Mouse (Mus musculus) CH12.LX (cell line): ENCODE results near the gene Mypop. TPM values are rescaled to one million over a fixed set of nuclear protein-coding genes. Genes with fewer than 3 reads are reported as not detected.
A peak's percentile ranks its signal among the peaks of the same experiment; 100 is the strongest.

Experiments used
- DNase-seq: peaks from one replicate; pipeline ENCODE4 v3.0.0-alpha.2; 2013; ENCODE audit errors: extremely low read depth
- H3K27ac ChIP-seq: 2 replicates; pipeline ENCODE4 v1.5.1; 2012; ENCODE audit warnings: low read depth, mild to moderate bottlenecking, control low read depth, moderate library complexity; ENCODE audit not compliant: insufficient read depth
- H3K27me3 ChIP-seq: replicated peaks from 2 replicates; pipeline ENCODE3; 2012; ENCODE audit warnings: inconsistent platforms
- H3K36me3 ChIP-seq, 2 experiments: replicated peaks in 1 of 2; 2 replicates each; pipeline versions ENCODE3 to v1.6.1; 2012; ENCODE audit warnings: inconsistent platforms in 1 of 2, low read length in 1 of 2, mild to moderate bottlenecking in 1 of 2, mixed read lengths in 1 of 2, moderate library complexity in 1 of 2; ENCODE audit not compliant: control insufficient read depth in 1 of 2, insufficient read depth in 1 of 2
- H3K4me1 ChIP-seq, 2 experiments: 2 replicates each; pipeline ENCODE4 v1.6.1; 2012; ENCODE audit warnings: inconsistent platforms in 1 of 2, moderate library complexity in 1 of 2; ENCODE audit not compliant: insufficient read depth in 2 of 2, control insufficient read depth in 1 of 2
- H3K4me2 ChIP-seq: 2 replicates; pipeline ENCODE4 v1.6.1; 2012; ENCODE audit warnings: low read depth, mild to moderate bottlenecking, control low read depth; ENCODE audit not compliant: poor library complexity, insufficient read depth, severe bottlenecking
- H3K4me3 ChIP-seq, 3 experiments: fragments of 150-350 bp in 1 of 3; sonication (generic) in 1 of 3; replicated peaks in 1 of 3; 2 replicates each; pipeline versions ENCODE3 to v1.5.1; 2011 to 2012; ENCODE audit warnings: low read depth in 2 of 3, low read length in 2 of 3, mild to moderate bottlenecking in 2 of 3, moderate library complexity in 2 of 3, control low read depth in 1 of 3, improper control_type of control experiment in 1 of 3, inconsistent platforms in 1 of 3, mixed read lengths in 1 of 3; ENCODE audit not compliant: poor library complexity in 1 of 3
- H3K79me2 ChIP-seq: replicated peaks from 2 replicates; pipeline ENCODE4 v1.6.1; 2012; ENCODE audit warnings: mild to moderate bottlenecking, moderate library complexity; ENCODE audit not compliant: control insufficient read depth, poor library complexity, insufficient read depth, severe bottlenecking; ENCODE audit errors: extremely low read depth
- H3K9ac ChIP-seq: 2 replicates; pipeline ENCODE4 v1.6.1; 2012; ENCODE audit warnings: low read depth, mild to moderate bottlenecking, control low read depth, moderate library complexity; ENCODE audit not compliant: insufficient read depth
- H3K9me3 ChIP-seq: replicated peaks from 2 replicates; pipeline ENCODE3; 2012; ENCODE audit warnings: low read length, inconsistent platforms, mixed read lengths
- BHLHE40 ChIP-seq: IDR thresholded peaks from 2 replicates; pipeline ENCODE4 v1.6.1; 2011; ENCODE audit warnings: mild to moderate bottlenecking, low read depth, low read length, improper control_type of control experiment
- CHD2 ChIP-seq: IDR thresholded peaks from 2 replicates; pipeline ENCODE4 v1.6.1; 2011; ENCODE audit warnings: low read length, improper control_type of control experiment
- CTCF ChIP-seq, 2 experiments: IDR thresholded peaks in 1 of 2; conservative IDR thresholded peaks in 1 of 2; 2 replicates each; pipeline ENCODE4 v1.5.1; 2011 to 2012; ENCODE audit warnings: low read depth in 2 of 2, low read length in 2 of 2, improper control_type of control experiment in 1 of 2, inconsistent platforms in 1 of 2, mild to moderate bottlenecking in 1 of 2, moderate library complexity in 1 of 2
- E2F4 ChIP-seq: IDR thresholded peaks from 2 replicates; pipeline ENCODE4 v1.6.1; 2011; ENCODE audit warnings: low read depth, low read length, improper control_type of control experiment; ENCODE audit not compliant: insufficient replicate concordance
- ELF1 ChIP-seq: IDR thresholded peaks from 2 replicates; pipeline ENCODE4 v1.6.1; 2014; ENCODE audit warnings: low read depth, mild to moderate bottlenecking, inconsistent platforms, low read length, improper control_type of control experiment
- ETS1 ChIP-seq: conservative IDR thresholded peaks from 2 replicates; pipeline ENCODE4 v1.6.1; 2012; ENCODE audit warnings: low read depth, mild to moderate bottlenecking, inconsistent platforms, low read length, improper control_type of control experiment, moderate library complexity
- GABPA ChIP-seq: IDR thresholded peaks from 2 replicates; pipeline ENCODE4 v1.6.1; 2012; ENCODE audit warnings: low read depth, low read length, improper control_type of control experiment, inconsistent platforms; ENCODE audit not compliant: insufficient replicate concordance
- MAX ChIP-seq: IDR thresholded peaks from 2 replicates; pipeline ENCODE4 v1.6.1; 2011; ENCODE audit warnings: low read length, improper control_type of control experiment
- MAZ ChIP-seq: IDR thresholded peaks from 2 replicates; pipeline ENCODE4 v1.6.1; 2012; ENCODE audit warnings: low read depth, mild to moderate bottlenecking, inconsistent platforms, low read length, improper control_type of control experiment, moderate library complexity
- NELFE ChIP-seq: IDR thresholded peaks from 2 replicates; pipeline ENCODE4 v1.6.1; 2011; ENCODE audit warnings: low read depth, low read length, improper control_type of control experiment
- RAD21 ChIP-seq: IDR thresholded peaks from 2 replicates; pipeline ENCODE4 v1.6.1; 2011; ENCODE audit warnings: low read depth, mild to moderate bottlenecking, low read length, improper control_type of control experiment, moderate library complexity
- RCOR1 ChIP-seq: conservative IDR thresholded peaks from 2 replicates; pipeline ENCODE4 v1.6.1; 2012; ENCODE audit warnings: low read depth, mild to moderate bottlenecking, inconsistent platforms, low read length, improper control_type of control experiment
- SMC3 ChIP-seq: IDR thresholded peaks from 2 replicates; pipeline ENCODE4 v1.6.1; 2011; ENCODE audit warnings: low read depth, low read length, improper control_type of control experiment
- UBTF ChIP-seq: IDR thresholded peaks from 2 replicates; pipeline ENCODE4 v1.6.1; 2012; ENCODE audit warnings: low read depth, mild to moderate bottlenecking, inconsistent platforms, low read length, improper control_type of control experiment, moderate library complexity
- USF2 ChIP-seq: conservative IDR thresholded peaks from 2 replicates; pipeline ENCODE4 v1.6.1; 2011; ENCODE audit warnings: low read depth, low read length, improper control_type of control experiment
- ZC3H11A ChIP-seq: IDR thresholded peaks from 2 replicates; pipeline ENCODE4 v1.6.1; 2012; ENCODE audit warnings: low read depth, mild to moderate bottlenecking, inconsistent platforms, low read length, improper control_type of control experiment
- dilution Hi-C: fragments of 300-500 bp; cut with MboI; formaldehyde crosslinking; loops from 2 replicates; pipeline ENCODE4 v1.14.3; 2020; ENCODE audit warnings: low sequenced_read_pairs; ENCODE audit not compliant: extremely low pct_unique_long_range_greater_than_20kb, extremely low pct_ligation_motif_present
- in situ Hi-C: fragments of 300-500 bp; cut with MboI; formaldehyde crosslinking; loops from 3 replicates; pipeline ENCODE4 v1.14.3; 2019; ENCODE audit warnings: low sequenced_read_pairs, low pct_ligation_motif_present, low pct_unique_long_range_greater_than_20kb, mixed read lengths
- polyA plus RNA-seq: library from polyadenylated mRNA; unstranded; fragments of >175 nt; gene quantifications from 2 replicates; pipeline ENCODE4 v1.2.1, GENCODE M21; 2012; ENCODE audit warnings: low read depth; ENCODE audit not compliant: insufficient read length
- total RNA-seq, 2 experiments: library from RNA; depleted of rRNA; stranded (reverse); fragments of 300-350 nt in 1 of 2; fragments of >200 nt in 1 of 2; gene quantifications; 2 replicates each; pipeline ENCODE4 v1.2.3; 2012 to 2014

Mypop gene
- total and polyA plus RNA-seq, 3 experiments = 1.2 to 4.7 (median 2.5) TPM

- peaks cover 0 to 21% of the 10 kb centered on the region in 2 experiments for H3K36me3 ChIP-seq
- peaks cover 2% of the 10 kb centered on the region for H3K9me3 ChIP-seq
- H3K4me1 ChIP-seq = peaks cover 7 to 16% of the 10 kb centered on the region in 2 experiments
- TF ChIP-seq CTCF (conservative IDR thresholded peaks at IDR 0.05 in 1 of 2, IDR thresholded peaks at IDR 0.05 in 1 of 2; ENCODE audit: low read depth in 2 of 2, low read length in 2 of 2) (no peak), USF2 (no peak), CHD2 (no peak), BHLHE40 (no peak), MAX (no peak), E2F4 (no peak), ZC3H11A (no peak), RAD21 (no peak), MAZ (no peak), UBTF (no peak), GABPA (no peak), NELFE (no peak), ETS1 (no peak), ELF1 (no peak), RCOR1 (no peak), SMC3 (no peak)
- TF ChIP-seq, all 38 proteins: peak for 0
- H3K4me2 ChIP-seq = no peak overlapping the region
- no peak overlapping the region for H3K4me3 ChIP-seq
- peaks cover 56% of the 10 kb centered on the region for H3K27me3 ChIP-seq
- in situ Hi-C loops (loop anchor here (10.0 kb wide), 1 partner anchor 94 kb away; no protein-coding TSS in a partner anchor), dilution Hi-C loops (no loop called here)
- no peak for DNase-seq
- no peaks in the 10 kb centered on the region for H3K79me2 ChIP-seq
- no peak overlapping the region for H3K27ac ChIP-seq
- no peak overlapping the region for H3K9ac ChIP-seq
These were observed 2.3 kb upstream of the Mypop start for GRCm38 (mm10) chr7:18988780-18989179.

DNA sequence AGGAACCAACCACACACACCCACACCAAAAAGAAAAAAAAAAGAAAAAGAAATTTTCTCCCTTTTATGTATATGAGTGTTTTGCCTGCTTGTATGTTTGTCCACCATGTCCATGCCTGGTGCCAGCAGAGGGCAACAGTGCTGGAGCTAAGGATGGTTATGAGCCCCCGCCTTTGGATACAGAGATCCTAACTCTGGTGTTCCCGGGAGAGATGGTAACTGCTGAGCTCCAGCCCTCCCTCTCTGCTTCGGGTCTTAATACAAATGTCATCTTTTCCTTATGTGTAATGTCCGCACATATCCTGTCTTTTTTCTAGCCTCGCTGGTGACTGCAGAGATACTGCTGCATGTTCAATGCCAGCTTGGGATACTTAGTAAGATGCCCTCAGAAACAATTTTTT is 1.1 kb upstream of the Mypop start:
- peaks cover 44% of the 10 kb centered on the region for H3K27me3 ChIP-seq
- peak overlapping the region; percentile 94 for H3K4me2 ChIP-seq
- in situ Hi-C loops = loop anchor here (10.0 kb wide), 1 partner anchor 95 kb away; no protein-coding TSS in a partner anchor
- peak overlapping the region; percentile 52 to 57 (median 54) for H3K4me3 ChIP-seq
- no peak for DNase-seq
- peaks cover 2% of the 10 kb centered on the region for H3K9me3 ChIP-seq
- H3K4me1 ChIP-seq = peaks cover 7 to 16% of the 10 kb centered on the region in 2 experiments
- no peaks in the 10 kb centered on the region for H3K79me2 ChIP-seq
- H3K36me3 ChIP-seq = peaks cover 3 to 32% of the 10 kb centered on the region in 2 experiments
- H3K9ac ChIP-seq = no peak overlapping the region; the same call in 1 of the 2 replicates
- dilution Hi-C loops = no loop called here
- TF ChIP-seq CTCF (conservative IDR thresholded peaks at IDR 0.05 in 1 of 2, IDR thresholded peaks at IDR 0.05 in 1 of 2; ENCODE audit: low read depth in 2 of 2, low read length in 2 of 2) (peak in 1 of 2 experiments; percentile 47; a peak in 2 of 4 replicates), SMC3 (peak; percentile 18; the same call in 1 of the 2 replicates), MAX (no peak), ETS1 (no peak)
- no peak overlapping the region for H3K27ac ChIP-seq
